Mouse (Mus musculus) kidney, adult 2 months (tissue): ENCODE results near the gene Pik3ca.

Source experiments
- CTCF ChIP-seq: fragments of 200-500 bp; conservative IDR thresholded peaks from 2 replicates; pipeline ENCODE4 v1.5.1; 2011; ENCODE audit warnings: low read depth, mild to moderate bottlenecking, control low read depth, low read length, moderate library complexity, mixed read lengths; ENCODE audit not compliant: insufficient read depth, insufficient read length
- POLR2A ChIP-seq: fragments of 200-500 bp; IDR thresholded peaks from one replicate; pipeline ENCODE4 v1.6.1; 2011; ENCODE audit warnings: low read depth, low read length, control low read depth

GRCm38 (mm10) chr3:32401591-32401990, 4.1 kb downstream of the Pik3ca start:
- TF ChIP-seq POLR2A (no peak), CTCF (no peak)
